Mouse (Mus musculus) WW6 (cell line): ENCODE results near the gene Fgfr2.

Experiments used
- DNase-seq: peaks from one replicate; pipeline ENCODE4 v3.0.0-alpha.2; 2013; ENCODE audit warnings: low read depth, low spot score

Fgfr2 gene

GRCm38 (mm10) chr7:130782501-130783050 lies 2340.6 kb downstream of the Fgfr2 start:
- DNase-seq: no peak

- no peak for DNase-seq
Observed at GRCm38 (mm10) chr7:130780866-130781419, 2342.2 kb downstream of the Fgfr2 start.

- DNase-seq: no peak
Observed at GRCm38 (mm10) chr7:130773914-130774630, 2349.1 kb downstream of the Fgfr2 start, which contains the start of gene Btbd16. Gene Btbd16 (plus strand): TSS chr7:130774069.

- DNase-seq: no peak
Observed at GRCm38 (mm10) chr7:130773171-130773830, 2349.8 kb downstream of the Fgfr2 start.

GRCm38 (mm10) chr7:130770707-130771106 lies 2352.4 kb downstream of the Fgfr2 start:
- no peak for DNase-seq

- no peak for DNase-seq
Observed at GRCm38 (mm10) chr7:130768151-130768550, 2355.0 kb downstream of the Fgfr2 start.

- DNase-seq: no peak
Observed at GRCm38 (mm10) chr7:130766411-130767170, 2356.6 kb downstream of the Fgfr2 start.

- no peak for DNase-seq
Observed at GRCm38 (mm10) chr7:130764160-130764559, 2359.0 kb downstream of the Fgfr2 start.

- peak; percentile 55 for DNase-seq
Observed at GRCm38 (mm10) chr7:130762071-130762897, 2360.9 kb downstream of the Fgfr2 start.

GRCm38 (mm10) chr7:130757326-130757865 lies 2365.8 kb downstream of the Fgfr2 start:
- DNase-seq: no peak

GRCm38 (mm10) chr7:130756343-130756835 lies 2366.8 kb downstream of the Fgfr2 start:
- DNase-seq: no peak

GRCm38 (mm10) chr7:130754790-130755189 lies 2368.4 kb downstream of the Fgfr2 start:
- no peak for DNase-seq

- DNase-seq: no peak
Observed at GRCm38 (mm10) chr7:130751678-130752077, 2371.5 kb downstream of the Fgfr2 start.

- DNase-seq: no peak
Observed at GRCm38 (mm10) chr7:130750752-130751490, 2372.2 kb downstream of the Fgfr2 start.

- DNase-seq: no peak
Observed at GRCm38 (mm10) chr7:130749165-130749564, 2374.0 kb downstream of the Fgfr2 start.

- DNase-seq: no peak
Observed at GRCm38 (mm10) chr7:130743239-130744025, 2379.7 kb downstream of the Fgfr2 start.

GRCm38 (mm10) chr7:130741099-130741498 lies 2382.1 kb downstream of the Fgfr2 start:
- DNase-seq: no peak

GRCm38 (mm10) chr7:130734195-130734787 lies 2388.9 kb downstream of the Fgfr2 start:
- DNase-seq: no peak
